Mouse (Mus musculus) T-cell, adult 2 months (primary cell): ENCODE measurements at regions not wholly inside any gene's neighbourhood (a gene's known extent, or its start where the extent isn't known, plus 50 kb on each side); places are given as distances from the start of the nearest gene placed in this dataset.
"Not testable (repeated sequence)": the region's sequence is repeated elsewhere in the genome, so short reads cannot be mapped to it uniquely, and the experiment has no call there.

Source experiments
- DNase-seq: peaks from one replicate; pipeline ENCODE4 v3.0.0; 2022; ENCODE audit warnings: low spot score

- no peak for DNase-seq
Measured at GRCm38 (mm10) chr9:11192183-11192582, 287.6 kb upstream of the Cntn5 start.

GRCm38 (mm10) chr9:11145799-11146198 is 241.2 kb upstream of the Cntn5 start:
- DNase-seq: no peak

DNA sequence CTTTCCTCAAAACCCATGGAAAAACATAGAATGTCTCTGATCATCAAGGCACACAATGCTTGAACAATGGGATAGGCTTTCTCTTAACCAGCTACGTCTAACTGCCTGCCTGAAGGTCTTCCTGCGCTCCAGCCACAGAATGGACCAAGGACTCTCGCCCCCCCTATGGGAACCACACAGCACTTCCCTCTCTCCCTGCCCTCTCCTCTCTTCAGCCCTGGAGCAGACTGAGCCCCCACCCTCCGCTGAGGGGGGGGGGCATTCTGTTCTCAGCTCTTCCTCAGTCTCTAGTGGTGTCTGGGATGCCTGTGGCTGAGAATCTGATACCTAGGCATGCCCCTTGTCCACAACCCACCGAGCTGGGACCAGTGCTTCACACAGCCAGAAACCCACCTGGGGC is 222.3 kb upstream of the Cntn5 start:
- no peak for DNase-seq

DNA sequence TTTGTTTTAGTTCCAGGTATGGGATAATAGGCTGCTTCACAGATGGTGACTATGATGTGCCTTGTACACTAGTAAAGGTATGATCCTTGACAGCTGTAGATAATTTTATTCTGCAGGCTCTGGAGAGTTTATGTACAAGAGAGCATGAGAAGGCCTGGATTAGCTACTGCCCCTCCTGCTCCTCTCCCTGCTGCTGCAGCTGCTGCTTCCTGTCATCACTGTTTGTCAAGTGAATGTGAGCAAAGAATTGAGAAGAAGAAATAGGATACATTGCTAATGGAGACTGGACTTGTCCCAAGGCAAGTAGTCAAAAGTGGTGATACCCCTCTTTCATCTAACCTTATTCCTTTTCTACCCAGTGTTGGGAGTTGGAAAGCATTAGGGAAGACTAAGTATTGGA is 214.6 kb upstream of the Cntn5 start:
- DNase-seq: no peak

DNA sequence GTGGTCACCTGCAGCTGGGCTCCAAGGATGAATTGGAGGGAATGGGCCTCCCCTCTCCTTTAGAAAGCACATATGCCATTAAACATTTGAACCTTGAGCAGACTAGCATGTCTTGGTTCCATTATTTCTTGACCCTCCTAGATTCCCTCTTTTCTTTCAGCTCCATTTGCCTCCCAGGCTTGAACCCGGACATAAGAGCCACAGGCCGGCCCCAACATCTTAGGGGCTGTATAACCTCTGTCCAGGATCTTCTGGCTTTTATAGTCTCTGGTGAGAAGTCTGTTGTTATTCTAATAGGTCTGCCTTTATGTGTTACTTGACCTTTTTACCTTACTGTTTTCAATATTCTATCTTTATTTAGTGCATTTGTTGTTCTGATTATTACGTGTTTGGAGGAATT is 203.3 kb upstream of the Cntn5 start:
- DNase-seq: not testable (repeated sequence)

DNA sequence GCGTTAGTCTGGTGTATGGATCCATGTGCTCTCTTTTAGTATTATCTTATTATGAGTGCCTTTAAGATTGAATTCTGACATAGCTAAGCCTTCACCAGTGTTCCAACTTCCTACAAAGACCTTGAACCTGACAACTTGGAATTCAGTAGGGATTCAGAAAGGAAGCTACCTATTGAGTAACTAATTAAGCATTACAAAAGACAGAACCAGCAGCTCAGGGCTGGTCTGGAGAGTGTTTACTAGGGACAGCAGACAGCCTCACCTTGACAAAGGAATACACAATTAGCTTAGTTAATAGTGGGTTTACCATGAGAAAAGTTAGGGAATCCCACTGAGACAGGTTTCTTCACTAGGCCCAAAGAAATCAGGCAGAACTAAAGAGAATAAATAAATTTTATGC is 202.6 kb upstream of the Cntn5 start:
- not testable (repeated sequence) for DNase-seq

- DNase-seq: no peak
Measured at GRCm38 (mm10) chr9:11106268-11106667, 201.7 kb upstream of the Cntn5 start.

DNA sequence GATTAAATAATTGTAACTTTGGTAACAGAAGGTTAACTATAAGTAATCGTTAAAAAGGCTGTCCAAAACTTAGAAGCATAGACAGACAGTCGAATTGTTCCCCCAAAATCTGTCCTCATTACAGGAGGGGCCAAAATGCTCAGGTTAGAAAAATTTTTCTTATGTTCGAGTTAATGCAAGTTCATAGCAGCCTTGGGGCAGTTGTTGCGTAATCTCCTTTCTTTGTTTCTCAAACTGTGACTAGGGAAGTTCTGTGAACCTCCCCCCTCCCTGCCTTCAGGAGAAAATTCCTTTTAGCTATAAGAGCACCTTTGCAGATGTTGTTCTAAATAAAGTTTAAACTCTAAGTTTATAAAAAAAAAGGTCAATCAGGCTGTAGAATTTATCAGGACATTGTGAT is 198.9 kb upstream of the Cntn5 start:
- DNase-seq: no peak

DNA sequence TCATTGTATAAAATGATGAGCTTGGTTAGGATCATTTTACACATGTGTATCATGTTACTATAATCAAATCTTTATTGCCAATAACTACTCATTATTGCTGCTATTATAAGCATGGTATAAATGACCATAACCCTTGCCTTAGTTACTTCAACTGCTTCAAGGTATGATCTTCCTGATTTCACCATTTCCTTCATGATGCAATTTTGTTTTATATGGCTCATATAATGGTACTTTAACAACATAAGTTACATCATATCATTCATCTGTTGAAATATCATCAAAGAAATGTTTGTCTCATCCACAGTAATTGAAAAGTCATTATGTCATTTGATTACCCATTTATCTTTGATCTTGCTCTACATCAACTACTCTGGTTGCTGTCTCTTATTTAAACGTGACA is 188.3 kb upstream of the Cntn5 start:
- no peak for DNase-seq

DNA sequence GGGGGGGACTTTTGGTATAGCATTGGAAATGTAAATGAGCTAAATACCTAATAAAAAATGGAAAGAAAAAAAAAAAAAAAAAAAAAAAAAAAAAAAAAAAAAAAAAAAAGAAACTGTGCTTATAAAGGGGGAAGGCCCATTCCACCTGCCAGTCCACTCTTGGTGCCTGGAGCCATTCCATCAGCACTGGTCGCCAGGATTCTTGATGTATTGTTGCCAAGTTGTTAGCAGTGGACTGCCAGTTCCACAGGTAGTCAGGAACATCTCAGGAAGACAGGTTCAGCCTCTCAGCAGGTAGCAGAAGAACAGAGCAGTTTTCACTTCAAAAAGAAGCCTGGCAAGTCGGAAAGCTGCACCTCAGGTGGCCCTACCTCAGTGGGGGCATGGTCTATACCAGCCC is 162.6 kb upstream of the Cntn5 start:
- DNase-seq: not testable (repeated sequence)

DNA sequence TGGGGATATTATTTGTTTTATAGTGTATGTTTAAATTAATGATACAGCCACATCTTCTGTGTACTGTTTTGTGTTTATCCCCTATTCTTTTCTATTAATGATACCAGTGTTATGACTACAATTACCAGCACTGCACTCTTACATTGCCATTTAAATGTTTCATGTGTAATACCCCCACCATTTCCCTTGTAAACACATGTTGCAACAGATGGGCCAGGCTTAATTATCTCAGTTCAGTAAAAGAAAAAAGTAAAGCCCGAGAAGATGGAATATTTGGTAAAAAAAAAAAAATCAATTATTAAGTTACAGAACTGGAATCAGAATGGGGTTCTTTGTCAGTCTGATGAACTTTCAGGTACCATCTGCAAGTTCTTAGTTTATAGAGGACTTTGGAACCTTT is 158.3 kb upstream of the Cntn5 start:
- DNase-seq: no peak
